In the genomic region with DNA sequence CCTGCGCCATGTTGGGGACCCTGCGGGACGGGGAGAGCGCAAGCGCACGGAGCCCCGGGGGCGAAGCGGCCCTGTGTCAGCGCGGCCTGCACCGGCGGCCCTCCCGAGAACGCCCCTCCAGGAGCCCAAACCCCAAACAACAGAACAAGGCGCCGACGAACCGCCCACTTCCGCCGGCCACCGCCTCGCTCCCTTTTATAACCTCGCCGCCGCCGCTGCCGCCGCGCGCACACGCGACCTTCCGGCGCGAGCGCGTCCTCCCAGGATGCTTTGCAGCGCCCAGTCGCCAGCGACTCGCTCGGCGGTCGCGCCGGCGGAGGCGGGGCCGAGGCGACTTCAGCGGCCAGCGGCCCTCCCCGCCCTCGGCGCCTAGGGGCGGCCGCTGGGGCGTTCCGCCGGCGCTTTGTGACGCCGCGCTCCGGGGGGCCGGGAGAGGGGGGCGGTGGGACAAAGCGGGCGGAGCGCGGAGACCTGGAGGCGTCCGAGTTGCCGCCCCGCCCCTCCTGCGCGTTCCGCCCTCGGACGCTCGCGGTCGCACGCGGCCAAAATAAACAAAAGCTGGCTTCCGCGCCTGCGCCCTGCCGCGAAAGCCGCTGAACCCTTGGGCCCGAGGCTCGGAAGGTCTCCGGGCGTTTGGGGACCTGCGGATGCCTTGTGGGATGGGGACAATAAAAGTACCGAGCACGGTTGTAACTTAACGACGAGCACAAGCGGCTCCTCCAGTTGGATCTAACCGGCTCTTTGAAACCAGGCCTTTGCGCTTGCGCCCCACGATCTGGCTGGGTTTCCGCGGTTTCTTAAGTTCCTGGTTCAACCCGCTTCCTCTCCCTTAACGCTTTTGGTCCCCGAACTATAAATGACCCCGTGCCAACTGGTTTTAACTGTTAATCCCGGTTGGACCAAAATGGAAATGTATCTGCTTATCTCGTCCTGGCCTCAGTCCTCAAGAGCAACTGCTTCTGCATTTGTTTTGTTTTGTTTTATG, we compare ENCODE assay signal across 8 mouse cellular contexts. TPM values are rescaled to one million over a fixed set of nuclear protein-coding genes. Genes with fewer than 3 reads are reported as not detected.
A peak's percentile ranks its signal among the peaks of the same experiment; 100 is the strongest.
DNase-seq lines count a peak whose midpoint lies in the region; ATAC-seq lines count a peak whose summit lies in the region.

A gene (minus strand): TSS at position 172 of the 985 bp plus-strand sequence.

- H3K4me3 ChIP-seq in hindbrain, embryonic 16.5 days (ENCODE audit: low read length): peak within 1 kb of the TSS; percentile 99
- peak within 1 kb of the TSS; percentile 85 for H3K4me3 ChIP-seq in macrophage (ENCODE audit: inconsistent target)

- WGBS in hindbrain, embryonic 16.5 days: under 1% methylated on average over 91 of the region's 114 CpGs
- under 1% methylated on average over 98 of the region's 114 CpGs for WGBS in macrophage (ENCODE audit: missing documents)

- H3K27ac ChIP-seq in hindbrain, embryonic 16.5 days (ENCODE audit: low read depth, low read length): peak within 1 kb of the TSS; percentile 97
- H3K27ac ChIP-seq in macrophage: peak within 1 kb of the TSS; percentile 77

- no peaks in the 10 kb centered on the region for H3K27me3 ChIP-seq in hindbrain, embryonic 16.5 days (replicated peaks; ENCODE audit: control insufficient read depth, insufficient read depth, low read length)

- H3K4me1 ChIP-seq in hindbrain, embryonic 16.5 days (ENCODE audit: control insufficient read depth, insufficient read depth, low read depth, low read length): peaks cover 10% of the 10 kb centered on the region

- peak within 1 kb of the TSS; percentile 82 for H3K4me2 ChIP-seq in hindbrain, embryonic 16.5 days (ENCODE audit: low read length)

- H3K36me3 ChIP-seq in hindbrain, embryonic 16.5 days (ENCODE audit: control insufficient read depth, insufficient read depth, low read length): peaks cover 12% of the 10 kb centered on the region
- peaks cover 13% of the 10 kb centered on the region; the same call in 1 of the 2 replicates for H3K36me3 ChIP-seq in macrophage (ENCODE audit: inconsistent target)

- H3K79me2 ChIP-seq in macrophage (ENCODE audit: inconsistent target): peaks cover 27% of the 10 kb centered on the region

- peak; percentile 94 for DNase-seq in WW6 (ENCODE audit: low read depth, low spot score)
- DNase-seq in cerebellum, postnatal 4 days (ENCODE audit: low spot score in 2 of 2): peak; percentile 91 to 96
- peak; percentile 93 for DNase-seq in gastrocnemius, adult 18-20 months (ENCODE audit: low spot score)
- peak; percentile 89 to 93 for DNase-seq in left cerebral cortex, adult 18-20 months (ENCODE audit: low spot score in 2 of 2)
- DNase-seq in right cerebral cortex, adult 18-20 months: peak; percentile 93
- DNase-seq in urinary bladder, postnatal 10 days (ENCODE audit: low spot score): peak; percentile 87

- no peaks in the 10 kb centered on the region for H3K9me3 ChIP-seq in hindbrain, embryonic 16.5 days (ENCODE audit: control insufficient read depth, low read length)

- peak; percentile 94 for ATAC-seq in hindbrain, embryonic 16.5 days

- H3K9ac ChIP-seq in hindbrain, embryonic 16.5 days (ENCODE audit: low read depth, low read length): peak within 1 kb of the TSS; percentile 91

RNA-seq across cellular contexts. Expression of the gene that starts here (rescaled TPM):
- total RNA-seq in gastrocnemius, adult 18-20 months (2021): 1 to 10 TPM; 5.0 to 5.7 TPM
- polyA plus RNA-seq in hindbrain, embryonic 16.5 days (2015; fragmentation: Nextera tagmentation; extraction: Ambion mirVana): 24.7 and 28.5 TPM in 2 replicates
- 10 to 100 TPM; 18.5 to 20.8 TPM for total RNA-seq in left cerebral cortex, adult 18-20 months (2021)
- total RNA-seq in macrophage (2018; cell fraction: chromatin; rRNA removed): 10 to 100 TPM in 7 of 26 experiments, 1 to 10 TPM in 17, under 1 TPM in 2; 0.76 to 16.1 (median 5.2) TPM
- 1 to 10 TPM; 2.3 to 7.0 (median 4.0) TPM for total RNA-seq in macrophage (2018; cell fraction: cytosol; rRNA removed)
- 10 to 100 TPM in 5 of 26 experiments, 1 to 10 TPM in 21; 1.8 to 14.8 (median 4.4) TPM for total RNA-seq in macrophage (2018; cell fraction: nucleus; rRNA removed)
- polyA plus RNA-seq in macrophage (2018): 4.7 to 7.6 TPM (median 5.2 TPM) in 3 replicates

Comparison
In these comparisons a context has a peak if more than half of its experiments do, and no peak if none do; other contexts are left out.
1. Peak in every context shown above with its lines: DNase-seq, ATAC-seq, H3K4me3 ChIP-seq and H3K27ac ChIP-seq.